Mouse (Mus musculus) large intestine, adult 2 months (tissue): ENCODE measurements at regions not wholly inside any gene's neighbourhood (a gene's known extent, or its start where the extent isn't known, plus 50 kb on each side); places are given as distances from the start of the nearest gene placed in this dataset.
"Not testable (repeated sequence)": the region's sequence is repeated elsewhere in the genome, so short reads cannot be mapped to it uniquely, and the experiment has no call there.

ENCODE experiments used
- DNase-seq: peaks from one replicate; pipeline ENCODE4 v3.0.0-alpha.2; 2012; ENCODE audit warnings: low read depth, low spot score
- whole genome bisulfite sequencing: fragments of 180-500 bp; shearing (Covaris S2); methylation state at CpG from one replicate; pipeline ENCODE4 v1.1.7; 2018; 5-methylcytosine and 5-hydroxymethylcytosine counted together

DNA sequence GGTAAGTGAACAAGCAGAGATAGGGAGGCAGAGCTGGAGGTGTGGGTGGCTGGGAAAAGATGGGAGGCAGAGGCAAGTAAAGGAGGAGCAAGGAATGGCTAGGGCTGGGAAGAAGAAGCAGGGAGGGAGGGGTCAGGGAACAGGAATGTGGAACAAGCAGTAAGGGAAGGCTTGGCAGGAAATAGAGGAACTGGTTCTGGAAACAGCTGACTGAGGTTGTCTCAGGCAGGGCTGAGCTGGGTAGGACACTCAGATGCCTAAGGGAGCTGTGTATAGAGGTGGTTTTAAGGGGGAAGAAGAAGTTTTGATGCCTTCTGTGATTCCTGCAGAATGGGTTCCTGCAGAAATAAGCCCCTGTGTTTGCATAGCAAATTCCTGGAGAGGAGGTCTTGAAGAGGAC lies 92.7 kb downstream of the Nucb2 start:
- no peak for DNase-seq

DNA sequence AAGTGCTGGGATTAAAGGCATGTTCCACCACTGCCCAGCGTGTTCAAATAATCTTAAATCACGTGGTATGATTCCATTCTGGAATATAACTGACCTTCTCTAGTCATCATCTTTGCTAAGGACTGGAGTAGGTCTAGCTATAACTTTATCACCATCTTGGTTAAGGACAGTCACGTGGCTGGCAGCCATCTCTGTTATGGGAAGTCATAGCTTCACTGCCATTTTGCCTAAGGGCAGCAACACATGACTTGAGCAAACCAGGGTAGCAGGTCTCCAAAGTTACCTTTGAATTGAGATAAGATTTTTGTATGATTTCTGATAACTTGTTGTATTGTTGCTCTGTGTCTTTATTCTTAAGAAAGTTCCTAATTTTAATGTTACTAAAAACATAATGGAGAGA lies 96.2 kb downstream of the Nucb2 start:
- 77% methylated on average over 3 of the region's 3 CpGs for WGBS
- DNase-seq = no peak

DNA sequence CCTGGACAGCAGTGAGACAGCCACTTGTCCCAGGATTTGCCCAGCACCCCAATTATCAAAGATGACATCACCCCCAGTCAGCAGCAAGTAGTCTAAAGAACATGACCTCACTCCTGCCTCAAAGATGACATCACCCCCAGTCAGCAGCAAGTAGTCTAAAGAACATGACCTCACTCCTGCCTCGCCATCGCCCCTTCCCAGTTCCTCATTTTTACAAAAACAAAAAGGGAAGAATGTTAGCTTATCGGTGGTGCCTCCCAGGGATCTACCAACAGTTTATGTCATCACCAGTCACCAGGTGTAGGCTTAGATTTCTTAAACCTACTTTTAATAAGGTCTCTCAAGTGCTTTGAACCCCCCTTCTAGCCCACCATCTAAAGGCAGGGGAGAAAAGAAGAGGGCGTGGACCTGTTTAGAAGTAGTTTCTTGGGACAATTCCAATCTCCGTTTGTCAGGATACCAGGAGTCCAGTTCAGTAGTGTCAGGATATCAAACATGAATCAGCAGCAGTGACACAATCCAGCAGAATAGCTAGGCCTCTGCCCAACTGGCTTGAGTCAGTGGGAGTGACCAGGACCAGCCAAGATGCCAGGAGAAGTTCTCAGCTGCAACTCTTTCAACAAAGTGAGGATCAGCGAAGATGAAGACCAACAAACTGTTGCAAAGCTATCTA lies 99.1 kb downstream of the Nucb2 start:
- no peak for DNase-seq
- WGBS = 63% methylated on average over 6 of the region's 6 CpGs

DNA sequence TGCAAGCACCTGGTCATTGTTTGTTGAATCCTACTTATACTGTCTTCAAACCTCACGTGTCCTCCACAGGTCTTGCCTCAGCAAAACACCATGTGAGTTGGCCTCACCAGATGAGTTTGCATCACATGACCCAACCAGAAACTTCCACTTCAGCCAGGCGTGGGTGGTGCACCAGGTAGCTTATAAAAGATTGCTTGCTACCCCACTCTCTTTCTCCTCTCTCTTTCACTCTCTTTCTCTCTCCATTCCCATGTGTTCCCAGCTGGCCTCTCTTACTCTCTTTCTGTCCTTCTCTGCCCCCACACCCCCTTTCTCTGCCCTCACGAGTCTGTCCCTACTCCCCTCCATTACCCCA lies 99.6 kb downstream of the Nucb2 start:
- 66% methylated on average over 3 of the region's 3 CpGs for WGBS
- DNase-seq = no peak

DNA sequence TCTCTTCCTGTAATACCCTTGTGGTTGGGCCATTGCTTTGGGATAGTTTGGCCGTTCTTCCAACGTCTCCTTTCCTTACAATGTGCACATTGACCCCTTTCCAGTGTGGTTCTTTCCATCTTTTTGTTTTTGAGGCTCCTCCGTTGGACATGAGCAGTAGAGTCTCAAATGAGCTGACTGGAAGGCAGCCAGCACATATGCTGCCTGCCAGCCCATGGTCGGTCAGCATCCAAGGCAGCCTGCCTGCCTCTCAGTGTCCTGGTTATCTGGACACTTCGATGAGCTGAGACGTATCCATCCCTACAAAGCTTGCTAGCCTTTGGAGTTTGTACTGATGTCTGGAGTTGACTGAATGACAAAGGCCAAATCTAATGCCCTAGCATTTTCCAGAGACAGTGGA lies 102.1 kb downstream of the Nucb2 start:
- WGBS = 73% methylated on average over 6 of the region's 6 CpGs

DNA sequence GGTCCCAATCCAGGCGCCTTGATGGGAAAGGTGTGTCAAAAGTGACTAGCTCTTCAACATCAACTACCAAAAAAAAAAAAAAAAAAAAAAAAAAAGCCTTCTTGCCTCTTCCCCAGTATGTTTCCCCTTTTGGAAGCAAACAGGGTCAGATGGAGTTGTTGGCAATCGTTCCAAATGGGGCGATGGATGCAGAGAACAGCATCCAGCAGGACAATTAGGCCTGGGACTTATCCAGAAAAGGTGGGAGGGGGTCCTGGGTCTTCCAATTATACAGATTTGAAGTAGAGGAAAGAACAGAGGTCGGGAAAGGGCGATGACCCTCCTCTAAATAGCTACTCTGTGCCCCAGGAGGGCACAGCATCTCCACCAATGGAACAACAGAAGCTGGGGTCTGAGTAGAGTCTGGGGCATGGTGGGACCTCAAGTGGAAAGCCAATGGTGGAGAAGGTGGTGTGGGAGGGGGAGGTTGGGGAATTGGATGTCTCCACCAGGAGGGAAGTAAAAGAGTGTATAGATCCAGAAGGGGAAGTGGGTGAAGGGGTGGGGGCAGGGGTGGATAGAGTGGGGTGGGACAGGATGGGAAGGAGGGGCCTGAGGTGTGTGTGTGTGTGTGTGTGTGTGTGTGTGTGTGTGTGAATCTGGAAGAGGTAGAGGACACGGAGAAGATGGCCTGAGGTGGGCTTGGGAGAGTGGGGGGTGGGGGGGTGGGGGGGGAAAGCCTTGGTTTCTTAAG lies 102.7 kb downstream of the Nucb2 start:
- WGBS = 66% methylated on average over 6 of the region's 6 CpGs
- no peak for DNase-seq

More for the DNA sequence above, 102.1 kb downstream of the Nucb2 start:
- no peak for DNase-seq

DNA sequence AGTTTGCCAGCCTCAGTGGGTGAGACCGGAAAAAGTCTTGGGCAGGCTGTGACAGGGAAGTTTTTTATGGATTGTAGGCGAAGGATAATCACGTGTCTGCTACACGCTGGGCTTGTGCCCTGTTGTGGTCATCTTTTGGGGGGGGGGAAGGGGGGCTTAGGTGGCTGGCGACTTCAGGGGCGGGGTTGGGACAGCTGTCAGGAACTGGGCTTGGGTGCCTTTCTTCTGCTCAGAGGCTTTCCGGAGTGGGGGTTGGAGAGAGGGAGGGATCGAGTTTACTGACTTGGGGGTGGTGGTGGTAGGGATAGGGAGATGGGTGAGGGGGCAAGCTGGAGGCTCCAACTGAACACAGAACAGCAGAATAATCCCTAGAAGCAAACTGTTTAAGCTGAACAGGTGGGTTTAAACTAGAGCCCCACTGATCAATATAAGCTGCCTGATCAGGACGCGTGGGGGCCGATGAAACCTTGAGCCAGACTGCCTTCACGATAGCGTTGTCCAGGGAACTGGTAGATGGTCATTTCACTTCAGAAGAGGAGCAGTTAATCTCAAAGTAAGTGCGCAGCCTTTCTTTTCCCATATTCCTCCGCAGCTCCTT lies 103.6 kb downstream of the Nucb2 start:
- 5% methylated on average over 15 of the region's 15 CpGs for WGBS

DNA sequence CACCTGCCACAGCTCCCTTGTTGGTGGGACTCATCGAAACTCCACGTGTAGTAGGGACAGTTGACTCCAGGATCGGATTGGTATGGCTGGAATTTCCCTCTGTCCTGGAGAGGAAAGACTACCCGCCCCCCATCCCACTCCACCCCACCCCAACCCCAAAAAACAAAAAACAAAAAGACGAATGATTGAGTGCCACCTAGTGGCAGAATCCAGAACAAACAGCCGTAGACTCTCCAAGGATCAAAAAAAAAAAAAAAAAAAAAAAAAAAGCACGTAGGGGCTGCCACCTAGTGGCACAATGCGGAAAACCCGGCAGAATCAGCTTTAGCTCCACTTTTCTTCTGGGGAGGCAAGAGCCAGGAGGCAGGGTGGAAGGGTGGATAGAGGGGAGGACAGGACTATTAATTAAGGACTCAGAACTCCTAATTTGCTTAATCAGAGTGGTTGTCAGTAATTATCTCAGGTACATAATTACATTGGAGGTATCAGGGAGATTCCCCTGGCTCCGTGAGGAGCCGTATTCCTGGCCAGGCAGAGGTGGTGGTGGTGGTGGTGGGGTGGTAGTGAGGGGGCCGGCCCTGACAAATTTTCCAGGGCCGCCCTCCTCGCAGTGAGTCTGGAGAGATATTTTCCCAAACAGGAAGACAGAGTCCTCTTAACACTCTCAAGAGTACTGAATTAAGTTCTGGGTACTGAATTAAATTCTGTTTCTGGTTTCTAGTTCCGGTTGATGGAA lies 104.3 kb downstream of the Nucb2 start:
- peak; percentile 45 for DNase-seq
- WGBS = 22% methylated on average over 15 of the region's 15 CpGs

More for the DNA sequence above, 103.6 kb downstream of the Nucb2 start:
- DNase-seq = no peak

DNA sequence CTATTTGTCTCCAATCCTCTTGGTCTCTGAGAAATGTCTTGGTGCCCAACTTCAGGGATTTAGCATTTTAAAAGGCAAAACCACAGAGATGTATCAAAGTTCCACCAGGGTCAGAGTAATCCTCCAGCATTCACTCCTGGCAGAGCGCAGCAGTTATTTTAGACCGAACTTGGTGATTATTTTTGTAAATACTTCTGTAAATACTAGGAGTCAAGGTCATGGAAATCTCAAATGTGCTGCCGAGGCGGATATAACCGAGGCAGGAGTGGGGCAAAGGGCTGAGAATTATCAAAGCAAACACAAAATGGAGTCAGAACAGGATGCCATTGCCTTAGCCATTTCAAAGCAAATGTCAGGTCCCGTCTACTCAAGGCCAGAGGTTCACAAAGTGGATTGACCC lies 105.2 kb downstream of the Nucb2 start:
- WGBS = 37% methylated on average over 6 of the region's 6 CpGs
- DNase-seq = no peak

DNA sequence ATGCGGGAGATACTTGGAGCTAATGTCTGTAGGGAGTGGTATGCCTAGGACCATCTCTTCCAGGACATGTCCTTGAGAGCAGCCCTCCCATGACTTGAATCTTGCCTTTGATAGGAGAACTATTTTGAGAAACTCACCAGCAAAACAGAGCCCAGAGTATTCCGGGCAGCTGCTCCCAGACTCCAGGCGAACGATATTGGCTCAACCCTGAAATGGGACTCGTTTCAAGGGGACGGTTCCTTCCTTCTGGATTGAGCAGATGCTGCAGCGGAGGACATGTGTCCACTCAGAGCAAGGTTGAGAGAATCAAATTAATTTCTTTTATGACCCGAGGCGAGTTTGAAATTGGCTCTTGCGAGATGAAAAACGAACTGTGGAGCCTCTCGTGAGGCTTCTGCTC lies 105.7 kb downstream of the Nucb2 start:
- 71% methylated on average over 12 of the region's 12 CpGs for WGBS
- no peak for DNase-seq

DNA sequence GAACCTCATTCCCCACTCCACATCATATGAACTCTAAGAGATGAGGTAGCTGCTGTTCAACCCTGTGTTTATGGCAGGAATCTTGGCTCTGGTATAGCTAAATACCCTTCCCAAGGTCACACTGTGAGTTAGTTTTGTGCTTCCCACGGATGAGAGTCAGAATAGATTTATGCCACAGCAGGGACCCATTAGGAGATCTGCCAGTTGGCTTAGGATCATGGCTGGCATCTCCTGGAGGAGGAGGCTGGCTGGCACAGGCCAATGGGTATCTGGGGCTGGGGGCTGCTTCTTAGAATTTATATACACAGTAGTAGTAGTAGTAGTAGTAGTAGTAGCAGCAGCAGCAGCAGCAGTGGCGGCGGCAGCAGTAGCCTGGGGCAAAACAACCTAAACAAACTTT lies 111.8 kb downstream of the Nucb2 start:
- WGBS = 49% methylated on average over 3 of the region's 3 CpGs
- no peak for DNase-seq

DNA sequence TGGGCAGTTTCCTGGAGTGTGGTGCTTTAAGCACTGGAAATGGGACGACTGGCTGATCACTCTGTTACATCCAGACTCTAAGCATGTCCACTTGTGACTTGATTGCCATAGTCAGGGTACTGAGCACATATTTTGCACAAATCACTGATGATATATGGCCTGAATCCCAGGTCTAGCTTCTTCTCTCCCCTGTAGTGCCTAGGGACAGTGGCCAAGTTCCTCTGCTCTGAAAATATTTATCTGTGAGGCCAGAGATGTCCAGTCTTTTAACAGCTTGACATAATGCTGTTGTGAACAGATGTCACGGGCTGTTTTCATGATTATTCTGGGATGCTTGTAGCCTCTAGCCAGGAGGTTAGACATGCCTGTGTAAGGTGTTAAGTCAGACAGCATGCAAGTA lies 115.5 kb downstream of the Nucb2 start:
- DNase-seq = no peak
- 55% methylated on average over 2 of the region's 2 CpGs for WGBS

DNA sequence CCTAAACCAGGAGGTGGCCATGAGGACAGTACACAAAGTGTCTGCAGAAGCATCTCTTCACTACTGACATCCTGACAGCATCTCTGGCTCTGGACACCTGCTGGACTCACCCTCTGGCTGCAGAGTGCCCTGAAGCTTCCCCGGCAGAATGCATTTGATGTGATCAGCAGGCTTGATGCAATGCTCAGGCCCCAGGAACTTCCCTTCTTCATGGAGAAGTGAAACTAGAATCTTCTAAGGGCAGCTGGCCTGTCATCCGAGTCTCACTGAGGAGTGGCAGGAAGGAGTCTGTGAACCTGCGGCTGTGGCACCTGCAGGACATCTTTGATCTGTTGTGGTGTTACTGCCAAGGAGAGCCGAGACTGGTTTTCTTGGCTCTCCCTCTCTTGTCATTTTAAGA lies 116.2 kb downstream of the Nucb2 start:
- WGBS = 45% methylated on average over 4 of the region's 4 CpGs
- DNase-seq = no peak

DNA sequence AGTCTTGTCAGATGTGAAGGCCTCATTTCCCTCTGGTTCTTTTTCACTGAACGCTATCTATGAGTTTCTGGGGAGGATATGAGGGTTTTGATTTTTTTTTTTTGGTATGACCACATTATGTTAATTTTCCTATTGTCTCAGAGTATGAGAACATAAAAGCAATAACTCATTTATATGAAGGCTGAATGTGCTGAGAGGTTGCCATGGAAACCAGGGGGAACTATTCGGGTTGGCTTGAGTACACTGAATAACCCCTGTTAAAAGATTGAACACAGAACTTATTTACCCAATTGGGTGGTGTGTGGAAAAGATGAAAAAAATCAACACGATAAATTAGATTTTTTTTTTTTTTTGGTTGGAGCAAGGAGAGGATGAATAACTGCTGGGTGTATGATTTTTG lies 129.0 kb downstream of the Nucb2 start:
- WGBS = 42% methylated on average over 3 of the region's 3 CpGs

DNA sequence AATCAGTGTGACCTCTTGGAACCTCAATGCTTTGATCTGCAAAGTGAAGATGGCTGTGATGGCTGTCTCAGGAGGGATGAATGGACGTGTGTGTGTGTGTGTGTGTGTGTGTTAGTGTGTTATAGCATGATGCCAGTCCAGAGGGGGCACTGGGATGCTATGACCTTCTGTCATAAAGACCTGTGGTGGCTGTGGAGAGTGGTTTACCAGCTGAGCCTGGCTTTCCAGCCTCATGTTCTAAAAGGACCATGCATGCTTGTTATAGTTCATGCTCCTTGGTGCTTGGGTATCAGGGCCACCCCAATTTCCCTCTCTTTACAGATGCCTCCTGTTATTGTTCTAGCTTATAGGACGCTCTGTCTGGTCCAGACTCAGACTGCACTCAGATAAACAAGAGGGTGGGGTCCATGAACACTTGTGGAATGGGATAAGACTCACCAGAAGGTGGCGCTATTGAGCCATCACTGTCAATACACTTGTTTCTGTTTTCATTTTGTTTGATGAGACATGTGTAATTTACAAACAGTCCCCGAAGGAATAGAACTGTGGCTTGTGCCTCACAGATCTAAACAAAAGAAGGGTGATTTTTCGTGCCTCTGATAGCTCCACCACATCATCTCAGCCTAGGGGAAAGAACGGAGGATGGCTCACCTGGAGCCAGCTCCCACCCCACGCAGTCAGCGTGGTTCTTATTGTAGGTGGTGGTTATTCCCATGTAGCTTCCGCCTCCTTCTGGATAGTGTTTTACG lies 140.9 kb downstream of the Nucb2 start:
- WGBS = 54% methylated on average over 10 of the region's 10 CpGs
- DNase-seq = peak; percentile 19

More for the DNA sequence above, 129.0 kb downstream of the Nucb2 start:
- no peak for DNase-seq

DNA sequence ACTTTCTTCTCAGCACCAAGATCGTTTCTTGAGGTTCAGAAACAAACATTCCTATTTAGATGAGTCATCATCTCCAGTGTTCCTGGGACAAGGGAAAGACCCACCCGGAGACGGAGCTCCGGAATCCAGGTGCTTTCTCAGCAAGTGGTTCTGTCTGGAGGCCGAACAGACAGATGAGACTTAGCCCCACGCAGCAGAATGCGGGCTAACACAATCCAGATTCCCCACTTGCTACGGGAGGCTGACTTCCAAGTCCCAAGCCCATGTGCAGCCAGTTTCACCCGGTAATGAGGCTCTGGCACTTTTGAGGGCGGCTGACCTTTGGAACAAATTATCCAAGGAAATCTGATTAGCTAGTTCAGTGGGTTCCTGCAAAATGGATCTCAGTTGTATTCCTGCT lies 150.3 kb downstream of the Nucb2 start:
- no peak for DNase-seq
- 50% methylated on average over 10 of the region's 10 CpGs for WGBS

DNA sequence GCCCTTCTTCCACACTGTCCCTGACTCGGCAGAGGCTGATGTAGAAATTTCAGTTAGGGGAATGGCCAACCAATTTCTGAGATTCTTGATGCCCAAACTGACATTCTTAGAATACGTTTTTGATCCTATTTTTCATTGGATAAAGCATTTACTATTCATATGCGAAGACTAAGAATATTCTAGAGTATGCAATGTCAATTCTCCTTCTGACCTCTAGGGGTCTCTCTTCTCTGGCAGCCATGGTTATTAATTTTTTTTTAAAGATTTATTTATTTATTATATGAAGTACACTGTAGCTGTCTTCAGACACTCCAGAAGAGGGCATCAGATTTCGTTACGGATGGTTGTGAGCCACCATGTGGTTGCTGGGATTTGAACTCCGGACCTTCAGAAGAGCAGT lies 152.9 kb downstream of the Nucb2 start:
- not testable (repeated sequence) for DNase-seq
- 88% methylated on average over 6 of the region's 6 CpGs for WGBS

DNA sequence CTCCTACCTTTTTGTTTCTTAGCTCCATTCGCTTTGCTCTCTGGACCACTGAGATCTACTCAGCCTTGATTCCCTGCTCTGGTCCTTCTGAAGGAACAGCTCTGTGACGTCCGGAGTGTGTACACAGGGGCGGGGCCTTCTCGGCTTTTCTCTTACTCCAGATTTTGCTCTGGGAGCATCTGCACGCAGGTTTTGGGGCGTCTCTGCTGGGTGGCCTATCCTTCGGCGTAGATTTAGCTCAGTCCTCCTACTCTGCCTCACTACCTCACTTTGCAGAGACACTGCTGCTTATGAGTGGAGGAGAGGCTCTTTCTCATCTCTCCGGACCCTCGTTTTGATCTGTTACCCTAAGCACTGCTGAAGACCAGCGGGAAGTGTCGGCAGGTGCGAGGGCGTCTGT lies 161.4 kb downstream of the Nucb2 start:
- no peak for DNase-seq
- WGBS = 86% methylated on average over 15 of the region's 15 CpGs

DNA sequence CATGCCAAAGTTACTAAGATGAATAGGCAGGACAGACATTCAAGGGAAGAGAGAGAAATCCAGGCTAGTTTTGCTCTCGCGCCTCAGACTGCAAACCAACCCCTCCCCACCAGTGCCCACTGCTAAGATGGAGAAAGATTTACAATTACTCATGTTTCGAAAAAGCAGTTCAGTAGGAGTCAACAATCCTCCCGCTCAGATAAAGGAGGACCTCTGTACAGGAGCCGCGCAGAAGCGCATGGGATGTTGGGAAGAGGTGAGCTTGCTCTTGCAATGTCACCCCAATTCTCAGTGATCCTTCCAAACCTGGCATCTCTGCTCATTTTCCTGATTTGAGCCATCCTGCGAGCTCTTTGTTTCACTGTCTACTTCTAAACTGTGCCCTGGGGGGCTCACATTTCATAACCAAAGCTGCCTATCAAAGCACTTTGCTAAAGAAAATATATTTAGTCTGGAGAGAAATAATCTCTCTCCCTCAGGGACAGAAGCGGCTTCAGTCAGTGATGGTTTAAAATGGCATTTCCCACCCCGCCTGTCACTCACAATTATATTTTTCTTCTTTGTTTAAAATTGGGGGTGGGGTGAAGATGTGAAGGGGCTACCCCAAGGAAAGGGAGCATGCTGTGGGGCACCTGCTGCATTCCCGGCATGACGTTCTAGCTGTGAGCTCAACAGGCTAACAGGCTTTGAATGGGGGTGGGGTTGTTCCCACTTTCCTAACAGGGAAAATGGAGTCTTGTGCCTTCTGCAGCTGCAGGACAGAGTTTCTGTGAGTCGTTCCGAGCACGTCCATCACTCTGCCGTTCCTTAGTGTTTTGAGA lies 170.2 kb downstream of the Nucb2 start:
- 57% methylated on average over 16 of the region's 16 CpGs for WGBS
- DNase-seq = no peak
